Mouse (Mus musculus): Measurements from ENCODE around the gene Rapgef6. TPM values are rescaled to one million over a fixed set of nuclear protein-coding genes. Genes with fewer than 3 reads are reported as not detected.

Rapgef6 gene
- polyA plus RNA-seq, 1 experiment from 2014 or later, result 26.9 TPM

- 75% methylated on average over 4 of the region's 4 CpGs for WGBS
- no peak for ATAC-seq (ENCODE audit: insufficient number of reproducible peaks, insufficient read depth, low FRiP score, low read depth)
Measured at GRCm38 (mm10) chr11:54691179-54691578, 168.5 kb downstream of the Rapgef6 start.

GRCm38 (mm10) chr11:54693696-54694095 is 171.0 kb downstream of the Rapgef6 start:
- no peak overlapping the region for H3K4me3 ChIP-seq (ENCODE audit: control insufficient read depth in 1 of 2, insufficient read depth in 1 of 2, low read depth in 1 of 2, low read length in 2 of 2)
- no peaks in the 10 kb centered on the region for H3K27me3 ChIP-seq (ENCODE audit: control insufficient read depth, insufficient read depth, low read length)
- no peak overlapping the region for H3K9ac ChIP-seq (ENCODE audit: low read length)
- H3K9me3 ChIP-seq (ENCODE audit: control insufficient read depth, low read length), result no peaks in the 10 kb centered on the region
- H3K36me3 ChIP-seq (ENCODE audit: control insufficient read depth, insufficient read depth, low read length), result peaks cover 82% of the 10 kb centered on the region
- WGBS, result 63% methylated on average over 6 of the region's 6 CpGs
- H3K4me2 ChIP-seq (ENCODE audit: low read length), result no peak overlapping the region
- no peaks in the 10 kb centered on the region for H3K4me1 ChIP-seq (ENCODE audit: control insufficient read depth in 2 of 2, insufficient read depth in 2 of 2, low read length in 2 of 2)
- ATAC-seq (ENCODE audit: insufficient number of reproducible peaks, insufficient read depth, low FRiP score, low read depth), result no peak
- no peak overlapping the region for H3K27ac ChIP-seq (replicated peaks in 1 of 2; ENCODE audit: control insufficient read depth in 1 of 2, insufficient read depth in 1 of 2, low read depth in 2 of 2, low read length in 2 of 2)

More at GRCm38 (mm10) chr11:54691179-54691578, 168.5 kb downstream of the Rapgef6 start:
- Histone ChIP-seq H3K4me1 (ENCODE audit: control insufficient read depth in 2 of 2, insufficient read depth in 2 of 2, low read length in 2 of 2) (no peaks in the 10 kb centered on the region), H3K36me3 (ENCODE audit: control insufficient read depth, insufficient read depth, low read length) (peaks cover 77% of the 10 kb centered on the region), H3K9ac (ENCODE audit: low read length) (no peak overlapping the region), H3K27me3 (ENCODE audit: control insufficient read depth, insufficient read depth, low read length) (no peaks in the 10 kb centered on the region), H3K9me3 (ENCODE audit: control insufficient read depth, low read length) (no peaks in the 10 kb centered on the region), H3K27ac (replicated peaks in 1 of 2; ENCODE audit: control insufficient read depth in 1 of 2, insufficient read depth in 1 of 2, low read depth in 2 of 2, low read length in 2 of 2) (0 out of 4 replicates have a peak overlapping the region, but pooled peaks of 1 of the 2 experiments have one; percentile 14), H3K4me2 (ENCODE audit: low read length) (no peak overlapping the region), H3K4me3 (ENCODE audit: control insufficient read depth in 1 of 2, insufficient read depth in 1 of 2, low read depth in 1 of 2, low read length in 2 of 2) (no peak overlapping the region)

GRCm38 (mm10) chr11:54694291-54694690 is 171.6 kb downstream of the Rapgef6 start:
- Histone ChIP-seq H3K4me1 (ENCODE audit: control insufficient read depth in 2 of 2, insufficient read depth in 2 of 2, low read length in 2 of 2) (no peaks in the 10 kb centered on the region), H3K36me3 (ENCODE audit: control insufficient read depth, insufficient read depth, low read length) (peaks cover 79% of the 10 kb centered on the region), H3K27ac (replicated peaks in 1 of 2; ENCODE audit: control insufficient read depth in 1 of 2, insufficient read depth in 1 of 2, low read depth in 2 of 2, low read length in 2 of 2) (no peak overlapping the region), H3K9me3 (ENCODE audit: control insufficient read depth, low read length) (no peaks in the 10 kb centered on the region), H3K9ac (ENCODE audit: low read length) (no peak overlapping the region), H3K4me2 (ENCODE audit: low read length) (no peak overlapping the region), H3K4me3 (ENCODE audit: control insufficient read depth in 1 of 2, insufficient read depth in 1 of 2, low read depth in 1 of 2, low read length in 2 of 2) (no peak overlapping the region), H3K27me3 (ENCODE audit: control insufficient read depth, insufficient read depth, low read length) (no peaks in the 10 kb centered on the region)
- no peak for ATAC-seq (ENCODE audit: insufficient number of reproducible peaks, insufficient read depth, low FRiP score, low read depth)
- 80% methylated on average over 8 of the region's 8 CpGs for WGBS

GRCm38 (mm10) chr11:54695951-54696350 is 173.3 kb downstream of the Rapgef6 start:
- no peak for ATAC-seq (ENCODE audit: insufficient number of reproducible peaks, insufficient read depth, low FRiP score, low read depth)
- Histone ChIP-seq H3K4me3 (ENCODE audit: control insufficient read depth in 1 of 2, insufficient read depth in 1 of 2, low read depth in 1 of 2, low read length in 2 of 2) (no peak overlapping the region), H3K9ac (ENCODE audit: low read length) (no peak overlapping the region), H3K27me3 (ENCODE audit: control insufficient read depth, insufficient read depth, low read length) (no peaks in the 10 kb centered on the region), H3K27ac (replicated peaks in 1 of 2; ENCODE audit: control insufficient read depth in 1 of 2, insufficient read depth in 1 of 2, low read depth in 2 of 2, low read length in 2 of 2) (no peak overlapping the region), H3K9me3 (ENCODE audit: control insufficient read depth, low read length) (no peaks in the 10 kb centered on the region), H3K4me2 (ENCODE audit: low read length) (no peak overlapping the region), H3K4me1 (ENCODE audit: control insufficient read depth in 2 of 2, insufficient read depth in 2 of 2, low read length in 2 of 2) (no peaks in the 10 kb centered on the region), H3K36me3 (ENCODE audit: control insufficient read depth, insufficient read depth, low read length) (peaks cover 73% of the 10 kb centered on the region)
- WGBS, result 50% methylated on average over 4 of the region's 4 CpGs

- Histone ChIP-seq H3K27me3 (ENCODE audit: control insufficient read depth, insufficient read depth, low read length) (no peaks in the 10 kb centered on the region), H3K4me1 (ENCODE audit: control insufficient read depth in 2 of 2, insufficient read depth in 2 of 2, low read length in 2 of 2) (no peaks in the 10 kb centered on the region), H3K27ac (replicated peaks in 1 of 2; ENCODE audit: control insufficient read depth in 1 of 2, insufficient read depth in 1 of 2, low read depth in 2 of 2, low read length in 2 of 2) (no peak overlapping the region), H3K36me3 (ENCODE audit: control insufficient read depth, insufficient read depth, low read length) (peaks cover 57% of the 10 kb centered on the region), H3K4me2 (ENCODE audit: low read length) (no peak overlapping the region), H3K4me3 (ENCODE audit: control insufficient read depth in 1 of 2, insufficient read depth in 1 of 2, low read depth in 1 of 2, low read length in 2 of 2) (no peak overlapping the region), H3K9ac (ENCODE audit: low read length) (no peak overlapping the region), H3K9me3 (ENCODE audit: control insufficient read depth, low read length) (no peaks in the 10 kb centered on the region)
- 93% methylated on average over 5 of the region's 5 CpGs for WGBS
- ATAC-seq (ENCODE audit: insufficient number of reproducible peaks, insufficient read depth, low FRiP score, low read depth), result no peak
Measured at GRCm38 (mm10) chr11:54697611-54698010, 175.0 kb downstream of the Rapgef6 start.

GRCm38 (mm10) chr11:54698636-54699035 is 176.0 kb downstream of the Rapgef6 start:
- Histone ChIP-seq H3K4me2 (ENCODE audit: low read length) (no peak overlapping the region), H3K4me3 (ENCODE audit: control insufficient read depth in 1 of 2, insufficient read depth in 1 of 2, low read depth in 1 of 2, low read length in 2 of 2) (no peak overlapping the region), H3K9me3 (ENCODE audit: control insufficient read depth, low read length) (no peaks in the 10 kb centered on the region), H3K27ac (replicated peaks in 1 of 2; ENCODE audit: control insufficient read depth in 1 of 2, insufficient read depth in 1 of 2, low read depth in 2 of 2, low read length in 2 of 2) (no peak overlapping the region), H3K4me1 (ENCODE audit: control insufficient read depth in 2 of 2, insufficient read depth in 2 of 2, low read length in 2 of 2) (no peaks in the 10 kb centered on the region), H3K27me3 (ENCODE audit: control insufficient read depth, insufficient read depth, low read length) (no peaks in the 10 kb centered on the region), H3K36me3 (ENCODE audit: control insufficient read depth, insufficient read depth, low read length) (peaks cover 52% of the 10 kb centered on the region), H3K9ac (ENCODE audit: low read length) (no peak overlapping the region)
- 92% methylated on average over 7 of the region's 7 CpGs for WGBS
- ATAC-seq (ENCODE audit: insufficient number of reproducible peaks, insufficient read depth, low FRiP score, low read depth), result no peak

- H3K4me2 ChIP-seq (ENCODE audit: low read length), result no peak overlapping the region
- no peak overlapping the region for H3K27ac ChIP-seq (replicated peaks in 1 of 2; ENCODE audit: control insufficient read depth in 1 of 2, insufficient read depth in 1 of 2, low read depth in 2 of 2, low read length in 2 of 2)
- ATAC-seq (ENCODE audit: insufficient number of reproducible peaks, insufficient read depth, low FRiP score, low read depth), result no peak
- H3K4me3 ChIP-seq (ENCODE audit: control insufficient read depth in 1 of 2, insufficient read depth in 1 of 2, low read depth in 1 of 2, low read length in 2 of 2), result no peak overlapping the region
- no peak overlapping the region for H3K9ac ChIP-seq (ENCODE audit: low read length)
- H3K36me3 ChIP-seq (ENCODE audit: control insufficient read depth, insufficient read depth, low read length), result peaks cover 39% of the 10 kb centered on the region
- 79% methylated on average over 3 of the region's 3 CpGs for WGBS
- H3K27me3 ChIP-seq (ENCODE audit: control insufficient read depth, insufficient read depth, low read length), result no peaks in the 10 kb centered on the region
- no peaks in the 10 kb centered on the region for H3K4me1 ChIP-seq (ENCODE audit: control insufficient read depth in 2 of 2, insufficient read depth in 2 of 2, low read length in 2 of 2)
- H3K9me3 ChIP-seq (ENCODE audit: control insufficient read depth, low read length), result no peaks in the 10 kb centered on the region
Measured at GRCm38 (mm10) chr11:54699972-54700371, 177.3 kb downstream of the Rapgef6 start.

- Histone ChIP-seq H3K4me2 (ENCODE audit: low read length) (no peak overlapping the region), H3K36me3 (ENCODE audit: control insufficient read depth, insufficient read depth, low read length) (peaks cover 21% of the 10 kb centered on the region), H3K9me3 (ENCODE audit: control insufficient read depth, low read length) (no peaks in the 10 kb centered on the region), H3K4me1 (ENCODE audit: control insufficient read depth in 2 of 2, insufficient read depth in 2 of 2, low read length in 2 of 2) (no peaks in the 10 kb centered on the region), H3K27ac (replicated peaks in 1 of 2; ENCODE audit: control insufficient read depth in 1 of 2, insufficient read depth in 1 of 2, low read depth in 2 of 2, low read length in 2 of 2) (no peak overlapping the region), H3K9ac (ENCODE audit: low read length) (no peak overlapping the region), H3K27me3 (ENCODE audit: control insufficient read depth, insufficient read depth, low read length) (no peaks in the 10 kb centered on the region), H3K4me3 (ENCODE audit: control insufficient read depth in 1 of 2, insufficient read depth in 1 of 2, low read depth in 1 of 2, low read length in 2 of 2) (no peak overlapping the region)
- no peak for ATAC-seq (ENCODE audit: insufficient number of reproducible peaks, insufficient read depth, low FRiP score, low read depth)
- whole genome bisulfite sequencing, result 74% methylated on average over 8 of the region's 8 CpGs
Measured at GRCm38 (mm10) chr11:54701848-54702247, 179.2 kb downstream of the Rapgef6 start.

All from heart, embryonic 14.5 days (tissue).